Mouse (Mus musculus): Measurements from ENCODE around the gene Ier3.

- TF ChIP-seq CTCF (IDR thresholded peaks at IDR 0.05; ENCODE audit: low read depth) (no peak), EP300 (IDR thresholded peaks at IDR 0.05; ENCODE audit: low read depth) (no peak)
Measured at GRCm38 (mm10) chr17:35835424-35836140, 14.1 kb downstream of the Ier3 start.

All from liver, postnatal 0 days (tissue).